Mouse (Mus musculus) myocyte (in vitro differentiated cells): ENCODE measurements around the gene Myh7. TPM values are rescaled to one million over a fixed set of nuclear protein-coding genes. Genes with fewer than 3 reads are reported as not detected.

ENCODE experiments used
- H3K27me3 ChIP-seq: one replicate; pipeline ENCODE4 v1.6.1; 2011; ENCODE audit not compliant: control insufficient read depth, insufficient read depth, insufficient read length
- H3K36me3 ChIP-seq: one replicate; pipeline ENCODE4 v1.6.1; 2011; ENCODE audit not compliant: control insufficient read depth, insufficient read depth
- H3K4me2 ChIP-seq: one replicate; pipeline ENCODE4 v1.6.1; 2011; ENCODE audit warnings: low read depth, control low read depth
- H3K4me3 ChIP-seq: one replicate; pipeline ENCODE4 v1.5.1; 2011; ENCODE audit warnings: mild to moderate bottlenecking, control low read depth, moderate library complexity
- H3K79me2 ChIP-seq: one replicate; pipeline ENCODE4 v1.6.1; 2011; ENCODE audit not compliant: control insufficient read depth, insufficient read depth
- H3ac ChIP-seq: one replicate; pipeline ENCODE4 v1.6.1; 2011; ENCODE audit not compliant: control insufficient read depth, insufficient read length
- CEBPB ChIP-seq: IDR thresholded peaks from 2 replicates; pipeline ENCODE4 v1.6.1; 2011; ENCODE audit warnings: mild to moderate bottlenecking, moderate library complexity; ENCODE audit not compliant: poor library complexity, insufficient read depth, severe bottlenecking
- E2F4 ChIP-seq: IDR thresholded peaks from one replicate; pipeline ENCODE4 v1.6.1; 2011; ENCODE audit warnings: mild to moderate bottlenecking, control low read depth, moderate library complexity; ENCODE audit not compliant: insufficient read depth
- MAX ChIP-seq: IDR thresholded peaks from one replicate; pipeline ENCODE4 v1.6.1; 2011; ENCODE audit warnings: low read depth, mild to moderate bottlenecking, control low read depth
- MYOD1 ChIP-seq, 3 experiments: IDR thresholded peaks; one replicate each; pipeline ENCODE4 v1.6.1; 2011; ENCODE audit warnings: control low read depth in 2 of 3, low read depth in 2 of 3, mild to moderate bottlenecking in 2 of 3, moderate library complexity in 1 of 3; ENCODE audit not compliant: insufficient read length in 2 of 3, control insufficient read depth in 1 of 3
- MYOG ChIP-seq, 3 experiments: IDR thresholded peaks; one replicate each; pipeline ENCODE4 v1.6.1; 2011; ENCODE audit warnings: control low read depth in 2 of 3, low read depth in 2 of 3, mild to moderate bottlenecking in 2 of 3; ENCODE audit not compliant: insufficient read length in 2 of 3, control insufficient read depth in 1 of 3, insufficient read depth in 1 of 3
- POLR2A ChIP-seq: IDR thresholded peaks from one replicate; pipeline ENCODE4 v1.6.1; 2011; ENCODE audit warnings: low read depth, mild to moderate bottlenecking, control low read depth, moderate library complexity; ENCODE audit not compliant: insufficient read length
- POLR2AphosphoS2 ChIP-seq: IDR thresholded peaks from one replicate; pipeline ENCODE4 v1.6.1; 2011; ENCODE audit warnings: low read depth, control low read depth; ENCODE audit not compliant: insufficient read length
- REST ChIP-seq: IDR thresholded peaks from one replicate; pipeline ENCODE4 v1.6.1; 2011; ENCODE audit warnings: mild to moderate bottlenecking, control low read depth, moderate library complexity; ENCODE audit not compliant: insufficient read depth, insufficient read length
- SRF ChIP-seq: IDR thresholded peaks from one replicate; pipeline ENCODE4 v1.6.1; 2011; ENCODE audit warnings: low read depth; ENCODE audit not compliant: control insufficient read depth, insufficient read length
- TCF12 ChIP-seq: IDR thresholded peaks from one replicate; pipeline ENCODE4 v1.6.1; 2011; ENCODE audit warnings: mild to moderate bottlenecking, control low read depth; ENCODE audit not compliant: poor library complexity, insufficient read depth, severe bottlenecking
- TCF3 ChIP-seq: IDR thresholded peaks from one replicate; pipeline ENCODE4 v1.6.1; 2011; ENCODE audit warnings: low read depth, control low read depth; ENCODE audit not compliant: insufficient read length
- USF1 ChIP-seq: IDR thresholded peaks from one replicate; pipeline ENCODE4 v1.6.1; 2011; ENCODE audit warnings: low read depth, mild to moderate bottlenecking, control low read depth, moderate library complexity
- polyA plus RNA-seq: library from polyadenylated mRNA; unstranded; fragments of >200 nt; fragmentation: generic; extraction: Trizol; gene quantifications from one replicate; pipeline ENCODE4 v1.2.1, GENCODE M21; 2012; ENCODE audit warnings: missing spikeins

Myh7 gene
- polyA plus RNA-seq, 1 experiment, result 56.5 TPM

DNA sequence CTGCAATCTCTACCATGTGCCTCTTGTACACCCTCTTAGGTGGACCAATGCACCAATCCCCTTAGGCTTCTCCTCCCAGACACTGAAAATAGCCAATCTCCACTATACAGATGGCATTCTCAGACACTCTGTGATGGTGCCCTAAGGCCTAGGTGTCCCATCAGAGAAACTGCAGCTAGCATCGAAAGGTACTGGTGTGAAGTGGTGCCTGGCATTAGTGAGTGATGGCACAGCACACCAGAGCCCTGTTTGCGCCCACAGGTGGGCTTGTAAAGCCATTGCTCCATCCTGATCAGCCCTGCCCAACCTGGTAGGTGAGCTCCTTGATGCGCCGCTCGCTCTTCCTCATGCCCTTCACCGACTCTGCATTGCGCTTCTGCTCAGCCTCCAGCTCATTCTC is 50.5 kb downstream of the Myh7 start:
- H3K27me3 ChIP-seq, result peaks cover 4% of the 10 kb centered on the region
- H3ac ChIP-seq, result no peak overlapping the region
- H3K36me3 ChIP-seq, result no peaks in the 10 kb centered on the region
- no peaks in the 10 kb centered on the region for H3K79me2 ChIP-seq
- no peak overlapping the region for H3K4me2 ChIP-seq
- TF ChIP-seq MYOD1 (IDR thresholded peaks at IDR 0.05; ENCODE audit: control insufficient read depth in 1 of 3, insufficient read length in 2 of 3, low read depth in 2 of 3), result no peak
- TF ChIP-seq POLR2AphosphoS2, result no peak
- no peak for TF ChIP-seq POLR2A
- no peak for TF ChIP-seq TCF3
- TF ChIP-seq E2F4, result no peak
- TF ChIP-seq CEBPB, result no peak
- no peak for TF ChIP-seq REST
- H3K4me3 ChIP-seq, result no peak overlapping the region

DNA sequence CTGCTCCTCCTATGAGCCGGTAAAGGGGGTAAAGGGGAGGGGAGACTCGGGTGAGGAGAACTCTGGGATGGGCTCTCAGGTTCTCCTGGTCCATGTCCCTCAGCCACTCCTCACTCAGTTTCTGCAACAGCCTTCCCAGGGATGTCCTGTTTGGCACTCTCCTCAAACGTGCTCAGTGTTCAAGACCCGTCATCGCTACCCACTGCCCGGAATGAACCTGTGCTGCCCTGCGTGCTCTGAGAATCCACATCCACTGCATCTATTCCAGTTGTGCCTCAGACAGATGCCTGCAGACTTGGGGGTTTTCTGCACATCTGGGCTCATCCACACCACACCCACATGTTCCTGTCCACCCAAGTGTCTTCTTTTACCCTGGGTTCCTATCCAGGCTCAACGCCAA is 51.9 kb downstream of the Myh7 start:
- Histone ChIP-seq H3K79me2 (no peaks in the 10 kb centered on the region), H3K4me3 (no peak overlapping the region), H3K36me3 (no peaks in the 10 kb centered on the region), H3K4me2 (no peak overlapping the region), H3K27me3 (peaks cover 8% of the 10 kb centered on the region), H3ac (no peak overlapping the region)
- TF ChIP-seq POLR2AphosphoS2, result no peak
- no peak for TF ChIP-seq SRF
- no peak for TF ChIP-seq REST
- TF ChIP-seq MYOD1 (IDR thresholded peaks at IDR 0.05; ENCODE audit: control insufficient read depth in 1 of 3, insufficient read length in 2 of 3, low read depth in 2 of 3), result no peak
- TF ChIP-seq MYOG (IDR thresholded peaks at IDR 0.05; ENCODE audit: control insufficient read depth in 1 of 3, insufficient read depth in 1 of 3, insufficient read length in 2 of 3, low read depth in 2 of 3), result no peak
- no peak for TF ChIP-seq MAX
- TF ChIP-seq TCF3, result no peak

DNA sequence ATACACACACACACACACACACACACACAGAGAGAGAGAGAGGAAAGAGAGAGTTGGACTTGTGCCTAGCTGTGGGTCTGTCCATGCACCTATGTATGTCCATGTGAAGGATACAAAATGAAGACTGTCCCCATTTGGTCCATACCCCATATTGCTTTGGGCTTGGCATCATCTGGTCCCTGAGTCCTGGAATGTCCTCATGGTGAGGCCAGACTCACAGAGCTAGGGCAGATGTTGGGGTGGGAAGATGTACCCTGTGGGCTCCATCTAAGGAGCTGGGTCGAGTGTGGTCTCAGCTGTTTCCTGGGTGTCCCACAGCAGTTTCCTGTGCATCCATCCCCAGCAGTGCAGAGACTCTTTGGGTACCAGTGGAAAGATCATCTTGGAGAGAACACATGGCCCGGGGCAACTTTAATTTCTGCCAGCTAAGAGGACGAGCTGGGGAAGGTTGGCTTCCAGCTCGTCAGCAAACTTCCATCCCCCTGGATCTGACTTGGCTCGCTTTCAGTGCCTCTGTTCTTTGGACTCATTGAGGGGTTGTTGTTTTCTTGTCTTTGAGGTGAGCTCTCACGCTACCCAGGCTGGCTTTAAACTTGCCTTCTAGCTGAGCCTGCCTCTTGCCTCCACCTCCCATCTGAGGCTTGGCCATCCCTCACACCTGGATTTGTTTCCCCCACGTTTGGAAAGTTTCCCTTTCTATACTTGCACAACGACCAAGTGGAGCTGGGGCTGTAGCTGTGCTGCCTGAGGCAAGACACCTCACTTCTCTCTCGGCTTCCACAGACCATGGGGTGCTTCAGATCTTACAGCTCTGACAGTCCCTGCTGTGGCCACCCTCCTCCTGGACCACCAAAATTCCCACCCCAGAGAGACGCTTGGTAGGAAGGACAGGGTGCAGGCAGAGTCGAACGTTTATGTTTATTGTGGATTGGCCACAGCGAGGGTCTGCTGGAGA is 53.1 kb downstream of the Myh7 start:
- Histone ChIP-seq H3K4me3 (no peak overlapping the region), H3K36me3 (no peaks in the 10 kb centered on the region), H3K79me2 (no peaks in the 10 kb centered on the region), H3K27me3 (peaks cover 11% of the 10 kb centered on the region), H3K4me2 (no peak overlapping the region), H3ac (no peak overlapping the region)
- no peak for TF ChIP-seq POLR2A
- TF ChIP-seq MYOG (IDR thresholded peaks at IDR 0.05; ENCODE audit: control insufficient read depth in 1 of 3, insufficient read depth in 1 of 3, insufficient read length in 2 of 3, low read depth in 2 of 3), result no peak
- TF ChIP-seq MYOD1 (IDR thresholded peaks at IDR 0.05; ENCODE audit: control insufficient read depth in 1 of 3, insufficient read length in 2 of 3, low read depth in 2 of 3), result no peak
- no peak for TF ChIP-seq REST
- TF ChIP-seq SRF, result no peak
- TF ChIP-seq MAX, result no peak
- TF ChIP-seq E2F4, result no peak
- TF ChIP-seq POLR2AphosphoS2, result no peak
- TF ChIP-seq TCF12, result no peak
- no peak for TF ChIP-seq USF1
- no peak for TF ChIP-seq CEBPB
- TF ChIP-seq TCF3, result no peak

DNA sequence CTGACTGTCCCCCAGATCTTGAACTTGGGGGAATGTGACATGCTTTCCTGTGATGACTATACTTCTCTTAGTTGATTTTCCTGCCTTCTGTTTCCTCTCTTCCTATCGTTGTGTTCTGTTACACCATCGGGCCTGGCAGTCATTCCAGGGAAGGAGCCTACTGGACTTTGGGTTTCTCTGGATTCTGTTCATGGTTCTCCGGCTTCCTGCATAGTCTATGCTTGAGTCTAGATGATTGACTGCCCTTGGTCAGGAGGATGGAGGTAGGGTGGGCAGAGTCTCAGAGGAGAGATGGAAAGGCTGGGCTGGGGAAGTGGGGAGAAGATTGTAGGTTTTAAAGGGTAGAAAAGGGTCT is 54.3 kb downstream of the Myh7 start:
- TF ChIP-seq TCF12, result no peak
- Histone ChIP-seq H3ac (no peak overlapping the region), H3K79me2 (no peaks in the 10 kb centered on the region), H3K27me3 (peaks cover 17% of the 10 kb centered on the region), H3K36me3 (no peaks in the 10 kb centered on the region), H3K4me2 (no peak overlapping the region), H3K4me3 (no peak overlapping the region)

DNA sequence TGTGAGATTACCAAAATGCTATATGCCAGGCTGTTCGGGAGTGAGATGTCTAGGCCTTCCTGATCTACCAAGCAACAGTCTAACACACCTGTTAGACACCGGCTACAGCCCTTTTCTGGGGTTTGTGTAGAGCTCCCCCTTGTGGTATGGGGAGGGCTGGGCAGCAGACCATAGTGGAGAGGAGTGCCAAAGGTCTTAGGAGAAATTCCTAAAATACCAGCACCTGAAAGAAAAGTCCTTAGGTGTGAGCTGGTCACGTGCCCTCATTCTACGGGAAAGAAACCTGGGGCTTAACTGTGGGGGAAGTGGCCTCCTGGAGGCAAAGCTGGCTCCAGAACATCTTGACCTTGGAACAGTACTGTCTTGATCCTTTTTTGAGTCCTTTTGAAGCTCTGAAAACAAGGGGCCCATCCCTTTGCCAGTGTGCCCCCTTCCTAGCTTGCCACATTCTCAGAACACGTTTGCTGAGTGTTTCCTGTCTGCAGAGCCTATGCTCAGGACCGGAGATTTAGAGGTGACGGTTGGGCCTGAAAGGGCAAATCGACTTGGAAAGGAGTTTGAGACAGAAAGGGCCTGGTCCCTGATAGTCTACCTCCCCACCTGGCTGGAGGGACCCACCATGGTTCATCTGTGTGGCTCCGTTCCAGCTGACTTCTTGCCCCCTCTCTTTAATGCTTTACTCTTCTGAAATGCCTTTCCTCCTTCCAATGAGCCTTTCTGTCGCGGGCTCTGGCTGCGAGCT is 54.8 kb downstream of the Myh7 start:
- Histone ChIP-seq H3K36me3 (no peaks in the 10 kb centered on the region), H3K4me3 (no peak overlapping the region), H3K27me3 (peaks cover 22% of the 10 kb centered on the region), H3K4me2 (no peak overlapping the region), H3ac (no peak overlapping the region), H3K79me2 (no peaks in the 10 kb centered on the region)
- no peak for TF ChIP-seq TCF12
- no peak for TF ChIP-seq TCF3
- no peak for TF ChIP-seq USF1
- no peak for TF ChIP-seq CEBPB
- TF ChIP-seq POLR2A, result no peak
- TF ChIP-seq REST, result no peak
- TF ChIP-seq MYOD1 (IDR thresholded peaks at IDR 0.05; ENCODE audit: control insufficient read depth in 1 of 3, insufficient read length in 2 of 3, low read depth in 2 of 3), result no peak
- TF ChIP-seq POLR2AphosphoS2, result no peak
- no peak for TF ChIP-seq MAX
- TF ChIP-seq SRF, result no peak
- no peak for TF ChIP-seq MYOG (IDR thresholded peaks at IDR 0.05; ENCODE audit: control insufficient read depth in 1 of 3, insufficient read depth in 1 of 3, insufficient read length in 2 of 3, low read depth in 2 of 3)
- TF ChIP-seq E2F4, result no peak
